Mouse (Mus musculus): Measurements from ENCODE around the gene Rassf7.

The Rassf7 gene

GRCm38 (mm10) chr7:141263640-141264039 is 48.0 kb downstream of the Rassf7 start:
- in situ Hi-C loops (cut with MboI; ENCODE audit: low pct_unique_long_range_greater_than_20kb in 1 of 2, low sequenced_read_pairs in 2 of 2, unreplicated experiment in 1 of 2), result no loop called here

- in situ Hi-C loops (cut with MboI; ENCODE audit: low pct_unique_long_range_greater_than_20kb in 1 of 2, low sequenced_read_pairs in 2 of 2, unreplicated experiment in 1 of 2), result no loop called here
These were observed 48.5 kb downstream of the Rassf7 start for GRCm38 (mm10) chr7:141264041-141264700.

- in situ Hi-C loops (cut with MboI; ENCODE audit: low pct_unique_long_range_greater_than_20kb in 1 of 2, low sequenced_read_pairs in 2 of 2, unreplicated experiment in 1 of 2), result no loop called here
These were observed 49.2 kb downstream of the Rassf7 start for GRCm38 (mm10) chr7:141264761-141265410.

GRCm38 (mm10) chr7:141265411-141265738 is 49.7 kb downstream of the Rassf7 start:
- in situ Hi-C loops (cut with MboI; ENCODE audit: low pct_unique_long_range_greater_than_20kb in 1 of 2, low sequenced_read_pairs in 2 of 2, unreplicated experiment in 1 of 2), result no loop called here

- in situ Hi-C loops (cut with MboI; ENCODE audit: low pct_unique_long_range_greater_than_20kb in 1 of 2, low sequenced_read_pairs in 2 of 2, unreplicated experiment in 1 of 2), result no loop called here
These were observed 50.3 kb downstream of the Rassf7 start, which contains the start of gene Irf7 for GRCm38 (mm10) chr7:141265739-141266561. Irf7 (minus strand) TSS chr7:141266481.

All from mouse embryonic stem cell (cell line).